Mouse (Mus musculus): ENCODE measurements around the gene Pou4f1. TPM values are rescaled to one million over a fixed set of nuclear protein-coding genes. Genes with fewer than 3 reads are reported as not detected.
A peak's percentile ranks its signal among the peaks of the same experiment; 100 is the strongest.

Gene Pou4f1
- polyA plus RNA-seq, 1 experiment from 2014 or later = 0.16 TPM

GRCm38 (mm10) chr14:104475438-104475837 is 7.6 kb upstream of the Pou4f1 start:
- 74% methylated on average over 1 of the region's 1 CpGs for WGBS
- DNase-seq (ENCODE audit: low spot score) (no peak), ATAC-seq (no peak)
- Histone ChIP-seq H3K27ac (ENCODE audit: low read length) (no peak overlapping the region), H3K9ac (replicated peaks; ENCODE audit: low read depth) (no peak overlapping the region), H3K4me3 (ENCODE audit: low read depth, low read length) (no peak overlapping the region), H3K36me3 (ENCODE audit: insufficient read depth, low read length) (peaks cover 9% of the 10 kb centered on the region; the same call in 1 of the 2 replicates), H3K9me3 (ENCODE audit: low read length) (no peaks in the 10 kb centered on the region), H3K4me1 (ENCODE audit: insufficient read depth, low read depth, low read length) (0 out of 2 replicates have a peak, but pooled peaks cover 13% of the 10 kb centered on the region), H3K27me3 (replicated peaks; ENCODE audit: insufficient read depth, low read length) (peaks cover 40% of the 10 kb centered on the region), H3K4me2 (replicated peaks; ENCODE audit: low read depth, low read length) (no peak overlapping the region)
- TF ChIP-seq CTCF (IDR thresholded peaks at IDR 0.05) (no peak), EP300 (IDR thresholded peaks at IDR 0.05) (no peak)

- Histone ChIP-seq H3K9me3 (ENCODE audit: low read length) (no peaks in the 10 kb centered on the region), H3K27ac (ENCODE audit: low read length) (no peak overlapping the region), H3K27me3 (replicated peaks; ENCODE audit: insufficient read depth, low read length) (peaks cover 88% of the 10 kb centered on the region), H3K4me2 (replicated peaks; ENCODE audit: low read depth, low read length) (no peak overlapping the region), H3K9ac (replicated peaks; ENCODE audit: low read depth) (no peak overlapping the region), H3K4me3 (ENCODE audit: low read depth, low read length) (no peak overlapping the region), H3K36me3 (ENCODE audit: insufficient read depth, low read length) (no peaks in the 10 kb centered on the region), H3K4me1 (ENCODE audit: insufficient read depth, low read depth, low read length) (peaks cover 13% of the 10 kb centered on the region; the same call in 1 of the 2 replicates)
- no peak for TF ChIP-seq EP300 (IDR thresholded peaks at IDR 0.05)
- TF ChIP-seq CTCF (IDR thresholded peaks at IDR 0.05) = no peak
- WGBS = 9% methylated on average over 6 of the region's 6 CpGs
- ATAC-seq = no peak
- no peak for DNase-seq (ENCODE audit: low spot score)
Observed at GRCm38 (mm10) chr14:104468623-104468970, 798 bp upstream of the Pou4f1 start.

- Histone ChIP-seq H3K4me2 (replicated peaks; ENCODE audit: low read depth, low read length) (peak overlapping the region; percentile 81), H3K27ac (ENCODE audit: low read length) (no peak overlapping the region), H3K4me1 (ENCODE audit: insufficient read depth, low read depth, low read length) (peaks cover 5% of the 10 kb centered on the region; the same call in 1 of the 2 replicates), H3K9me3 (ENCODE audit: low read length) (no peaks in the 10 kb centered on the region), H3K27me3 (replicated peaks; ENCODE audit: insufficient read depth, low read length) (peaks cover 90% of the 10 kb centered on the region), H3K9ac (replicated peaks; ENCODE audit: low read depth) (no peak overlapping the region), H3K4me3 (ENCODE audit: low read depth, low read length) (peak overlapping the region; percentile 47), H3K36me3 (ENCODE audit: insufficient read depth, low read length) (no peaks in the 10 kb centered on the region)
- TF ChIP-seq EP300 (IDR thresholded peaks at IDR 0.05) (no peak), CTCF (IDR thresholded peaks at IDR 0.05) (no peak)
- 1% methylated on average over 79 of the region's 101 CpGs for WGBS
- ATAC-seq (peak; percentile 31), DNase-seq (ENCODE audit: low spot score) (no peak)
Observed at GRCm38 (mm10) chr14:104467133-104467965, 450 bp downstream of the Pou4f1 start.

- peaks cover 5% of the 10 kb centered on the region; the same call in 1 of the 2 replicates for H3K4me1 ChIP-seq (ENCODE audit: insufficient read depth, low read depth, low read length)
- TF ChIP-seq EP300 (IDR thresholded peaks at IDR 0.05) = no peak
- no peak for TF ChIP-seq CTCF (IDR thresholded peaks at IDR 0.05)
- no peaks in the 10 kb centered on the region for H3K36me3 ChIP-seq (ENCODE audit: insufficient read depth, low read length)
- H3K4me2 ChIP-seq (replicated peaks; ENCODE audit: low read depth, low read length) = peak overlapping the region; percentile 47
- DNase-seq (ENCODE audit: low spot score) (no peak), ATAC-seq (no peak)
- H3K4me3 ChIP-seq (ENCODE audit: low read depth, low read length) = peak overlapping the region; percentile 47; the same call in 1 of the 2 replicates
- H3K27me3 ChIP-seq (replicated peaks; ENCODE audit: insufficient read depth, low read length) = peaks cover 84% of the 10 kb centered on the region
- H3K9me3 ChIP-seq (ENCODE audit: low read length) = no peaks in the 10 kb centered on the region
- WGBS = 2% methylated on average over 26 of the region's 43 CpGs
- H3K27ac ChIP-seq (ENCODE audit: low read length) = no peak overlapping the region
- no peak overlapping the region for H3K9ac ChIP-seq (replicated peaks; ENCODE audit: low read depth)
Observed at GRCm38 (mm10) chr14:104466557-104466956, 1.2 kb downstream of the Pou4f1 start.

GRCm38 (mm10) chr14:104465483-104466235 is 2.1 kb downstream of the Pou4f1 start:
- Histone ChIP-seq H3K4me1 (ENCODE audit: insufficient read depth, low read depth, low read length) (peaks cover 5% of the 10 kb centered on the region; the same call in 1 of the 2 replicates), H3K27ac (ENCODE audit: low read length) (no peak overlapping the region), H3K9ac (replicated peaks; ENCODE audit: low read depth) (no peak overlapping the region), H3K4me3 (ENCODE audit: low read depth, low read length) (peak overlapping the region; percentile 12; the same call in 1 of the 2 replicates), H3K4me2 (replicated peaks; ENCODE audit: low read depth, low read length) (peak overlapping the region; percentile 47), H3K36me3 (ENCODE audit: insufficient read depth, low read length) (no peaks in the 10 kb centered on the region), H3K9me3 (ENCODE audit: low read length) (no peaks in the 10 kb centered on the region), H3K27me3 (replicated peaks; ENCODE audit: insufficient read depth, low read length) (peaks cover 78% of the 10 kb centered on the region)
- DNase-seq (ENCODE audit: low spot score) (peak; percentile 29), ATAC-seq (0 out of 2 replicates have a peak, but pooled peaks have one; percentile 18)
- WGBS = 2% methylated on average over 56 of the region's 64 CpGs
- no peak for TF ChIP-seq CTCF (IDR thresholded peaks at IDR 0.05)
- no peak for TF ChIP-seq EP300 (IDR thresholded peaks at IDR 0.05)

GRCm38 (mm10) chr14:104464841-104465240 is 3.0 kb downstream of the Pou4f1 start:
- H3K27me3 ChIP-seq (replicated peaks; ENCODE audit: insufficient read depth, low read length) = peaks cover 78% of the 10 kb centered on the region

More at GRCm38 (mm10) chr14:104464841-104465240, 3.0 kb downstream of the Pou4f1 start:
- Histone ChIP-seq H3K36me3 (ENCODE audit: insufficient read depth, low read length) (no peaks in the 10 kb centered on the region), H3K9ac (replicated peaks; ENCODE audit: low read depth) (no peak overlapping the region), H3K9me3 (ENCODE audit: low read length) (no peaks in the 10 kb centered on the region), H3K4me2 (replicated peaks; ENCODE audit: low read depth, low read length) (no peak overlapping the region), H3K27ac (ENCODE audit: low read length) (no peak overlapping the region), H3K4me3 (ENCODE audit: low read depth, low read length) (no peak overlapping the region), H3K4me1 (ENCODE audit: insufficient read depth, low read depth, low read length) (peaks cover 5% of the 10 kb centered on the region; the same call in 1 of the 2 replicates)
- no peak for TF ChIP-seq EP300 (IDR thresholded peaks at IDR 0.05)
- no peak for TF ChIP-seq CTCF (IDR thresholded peaks at IDR 0.05)
- 4% methylated on average over 5 of the region's 5 CpGs for WGBS
- ATAC-seq = no peak
- DNase-seq (ENCODE audit: low spot score) = no peak
